Mouse (Mus musculus): ENCODE results near the gene Scgb2b17. TPM values are rescaled to one million over a fixed set of nuclear protein-coding genes. Genes with fewer than 3 reads are reported as not detected.

Scgb2b17 gene
- polyA plus RNA-seq (2014; fragmentation: Illumina TruSeq; extraction: RNeasy Lipid Tissue Mini Kit (QIAGEN cat#74804); ENCODE audit: low read depth, low replicate concordance), result not detected

DNA sequence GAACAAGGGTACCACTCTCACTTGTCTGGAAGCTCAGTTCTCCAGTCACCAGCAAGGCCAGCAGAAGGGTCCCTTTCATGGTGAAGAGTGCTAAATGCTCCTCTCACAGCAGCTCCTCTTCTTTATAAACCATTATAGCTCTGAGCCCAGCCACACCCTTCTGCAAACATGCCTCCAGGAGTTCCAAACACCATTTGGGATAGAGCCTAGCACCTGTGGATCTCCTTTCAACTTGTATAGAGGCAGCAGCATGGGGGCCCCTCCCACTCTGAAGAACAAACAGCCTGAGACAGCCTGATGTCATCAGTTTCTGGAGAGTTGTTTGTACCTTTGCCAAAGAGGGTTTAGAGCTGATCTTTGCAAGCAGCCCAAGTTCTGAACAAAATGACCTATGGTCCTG, at the start of gene Scgb2b17:
Scgb2b17 (minus strand) TSS at position 101 of the 400 bp plus-strand sequence.

DNA sequence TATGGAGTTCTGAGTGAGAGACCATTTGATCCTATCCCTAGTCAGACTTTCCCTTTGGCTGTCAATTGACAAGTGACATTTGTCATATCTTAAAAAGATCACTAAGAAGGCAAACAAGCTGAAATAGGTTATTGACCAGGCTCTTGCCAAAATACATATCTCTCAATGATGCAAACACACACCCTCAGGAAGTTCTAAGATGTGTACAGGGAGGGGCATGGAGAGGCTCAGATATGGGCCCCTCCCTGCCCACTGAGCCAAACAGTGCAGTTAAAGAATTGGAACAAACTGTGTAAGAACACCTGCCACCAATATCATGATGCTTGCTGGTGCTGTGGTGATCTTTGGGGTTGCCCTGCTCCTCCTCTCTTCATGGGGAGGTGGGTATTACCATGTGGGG, 6.8 kb upstream of the Scgb2b17 start, which contains the start of gene Scgb1b17:
Scgb1b17 (plus strand) TSS at position 301 of the 400 bp plus-strand sequence.

Other genes starting within 250 kb of the Scgb2b17 start
- gene Scgb2b15, start 226.9 kb downstream of the Scgb2b17 start, polyA plus RNA-seq (2014; fragmentation: Illumina TruSeq; extraction: RNeasy Lipid Tissue Mini Kit (QIAGEN cat#74804); ENCODE audit: low read depth, low replicate concordance), result not detected
- gene Scgb1b15, start 220.0 kb downstream of the Scgb2b17 start, polyA plus RNA-seq (2014; fragmentation: Illumina TruSeq; extraction: RNeasy Lipid Tissue Mini Kit (QIAGEN cat#74804); ENCODE audit: low read depth, low replicate concordance), result not detected
- gene Scgb1b17, start 6.9 kb upstream of the Scgb2b17 start, polyA plus RNA-seq (2014; fragmentation: Illumina TruSeq; extraction: RNeasy Lipid Tissue Mini Kit (QIAGEN cat#74804); ENCODE audit: low read depth, low replicate concordance), result not detected
- not detected for gene Scgb2b18, start 117.3 kb upstream of the Scgb2b17 start, polyA plus RNA-seq (2014; fragmentation: Illumina TruSeq; extraction: RNeasy Lipid Tissue Mini Kit (QIAGEN cat#74804); ENCODE audit: low read depth, low replicate concordance)
- gene Scgb1b18, start 129.0 kb upstream of the Scgb2b17 start, polyA plus RNA-seq (2014; fragmentation: Illumina TruSeq; extraction: RNeasy Lipid Tissue Mini Kit (QIAGEN cat#74804); ENCODE audit: low read depth, low replicate concordance), result not detected
- gene Scgb2b19, start 223.8 kb upstream of the Scgb2b17 start, polyA plus RNA-seq (2014; fragmentation: Illumina TruSeq; extraction: RNeasy Lipid Tissue Mini Kit (QIAGEN cat#74804); ENCODE audit: low read depth, low replicate concordance), result not detected
- not detected for gene Scgb1b19, start 230.7 kb upstream of the Scgb2b17 start, polyA plus RNA-seq (2014; fragmentation: Illumina TruSeq; extraction: RNeasy Lipid Tissue Mini Kit (QIAGEN cat#74804); ENCODE audit: low read depth, low replicate concordance)